Mouse (Mus musculus) hindbrain, embryonic 15.5 days (tissue): Measurements from ENCODE around the gene Bola2. TPM values are rescaled to one million over a fixed set of nuclear protein-coding genes. Genes with fewer than 3 reads are reported as not detected.
A peak's percentile ranks its signal among the peaks of the same experiment; 100 is the strongest.

Experiments used
- ATAC-seq: fragments of 200-750 bp; cut with Nextera tagmentation; 2 replicates; pipeline ENCODE4 v1.8.0; 2017; ENCODE audit warnings: low read depth, moderate number of reproducible peaks, moderate TSS enrichment; ENCODE audit not compliant: low FRiP score
- H3K27ac ChIP-seq: fragments of 300-500 bp; sonication (generic); replicated peaks from 2 replicates; pipeline ENCODE4 v1.5.1; 2015; ENCODE audit warnings: mild to moderate bottlenecking, inconsistent platforms
- H3K27me3 ChIP-seq: fragments of 300-500 bp; sonication (generic); 2 replicates; pipeline ENCODE4 v1.6.1; 2015; ENCODE audit warnings: control low read depth, inconsistent platforms
- H3K36me3 ChIP-seq: fragments of 300-500 bp; sonication (generic); 2 replicates; pipeline ENCODE4 v1.6.1; 2015; ENCODE audit warnings: control low read depth, inconsistent platforms
- H3K4me1 ChIP-seq: fragments of 300-500 bp; sonication (generic); replicated peaks from 2 replicates; pipeline ENCODE4 v1.6.1; 2015; ENCODE audit warnings: control low read depth, inconsistent platforms
- H3K4me2 ChIP-seq: fragments of 300-500 bp; sonication (generic); 2 replicates; pipeline ENCODE4 v1.6.1; 2015; ENCODE audit warnings: moderate library complexity, mild to moderate bottlenecking, inconsistent platforms
- H3K4me3 ChIP-seq: fragments of 300-500 bp; sonication (generic); 2 replicates; pipeline ENCODE4 v1.5.1; 2015; ENCODE audit warnings: mild to moderate bottlenecking, inconsistent platforms
- H3K9ac ChIP-seq: fragments of 300-500 bp; sonication (generic); 2 replicates; pipeline ENCODE4 v1.6.1; 2015; ENCODE audit warnings: inconsistent platforms
- H3K9me3 ChIP-seq: fragments of 300-500 bp; sonication (generic); 2 replicates; pipeline ENCODE4 v1.6.1; 2016; ENCODE audit warnings: control low read depth, inconsistent platforms
- WGBS: fragments of 180-500 bp; shearing (Covaris S2); methylation state at CpG from one replicate; pipeline ENCODE4 v1.1.7; 2015; 5-methylcytosine and 5-hydroxymethylcytosine counted together
- polyA plus RNA-seq: library from polyadenylated mRNA; unstranded; fragments of >200 nt; fragmentation: Nextera tagmentation; extraction: Ambion mirVana; gene quantifications from 2 replicates; pipeline ENCODE4 v1.2.1, GENCODE M21; 2015

Bola2 gene
- polyA plus RNA-seq: 139 and 143 TPM in 2 replicates

DNA sequence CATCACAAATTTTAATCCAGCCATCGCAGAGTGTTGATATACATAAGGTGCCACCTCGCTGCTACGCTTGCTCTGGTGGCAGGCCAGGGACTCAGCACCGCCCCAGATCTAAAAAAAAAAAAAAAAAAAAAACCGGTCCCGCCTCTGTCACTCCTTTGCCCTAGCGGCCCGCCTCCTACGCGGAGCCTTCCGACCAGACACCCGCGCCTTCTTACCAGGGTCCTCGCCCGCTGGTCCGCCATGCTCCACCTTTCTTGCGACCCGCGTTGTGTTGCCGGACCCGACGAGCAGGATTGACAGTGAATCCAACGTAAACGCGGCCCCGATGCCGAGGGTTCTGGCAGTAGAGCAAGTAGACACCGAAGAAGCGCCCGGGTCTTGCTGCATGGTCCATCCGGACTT lies at the start of gene Bola2:
Gene Bola2 (plus strand): TSS at position 192 of the 402 bp plus-strand sequence.
- Histone ChIP-seq H3K27ac (peak within 1 kb of the TSS; percentile 93), H3K36me3 (peaks cover 20% of the 10 kb centered on the region), H3K9me3 (no peaks in the 10 kb centered on the region), H3K4me3 (peak within 1 kb of the TSS; percentile 78), H3K27me3 (no peaks in the 10 kb centered on the region), H3K9ac (peak within 1 kb of the TSS; percentile 85), H3K4me1 (peaks cover 37% of the 10 kb centered on the region), H3K4me2 (peak within 1 kb of the TSS; percentile 90)
- WGBS: under 1% methylated on average over 31 of the region's 31 CpGs
- ATAC-seq: peak; percentile 42

- Histone ChIP-seq H3K4me3 (no peak overlapping the region), H3K27ac (no peak overlapping the region), H3K27me3 (no peaks in the 10 kb centered on the region), H3K4me1 (peaks cover 13% of the 10 kb centered on the region), H3K4me2 (no peak overlapping the region), H3K9ac (no peak overlapping the region), H3K9me3 (no peaks in the 10 kb centered on the region), H3K36me3 (no peaks in the 10 kb centered on the region)
- no peak for ATAC-seq
- WGBS: 70% methylated on average over 5 of the region's 5 CpGs
Observed at GRCm38 (mm10) chr7:126645708-126646107, 49.5 kb upstream of the Bola2 start.

GRCm38 (mm10) chr7:126648486-126648885 lies 46.7 kb upstream of the Bola2 start:
- ATAC-seq: no peak
- peak overlapping the region; percentile 59; the same call in 1 of the 2 replicates for H3K9ac ChIP-seq
- WGBS: 79% methylated on average over 4 of the region's 4 CpGs
- no peaks in the 10 kb centered on the region for H3K27me3 ChIP-seq
- no peaks in the 10 kb centered on the region for H3K36me3 ChIP-seq
- H3K27ac ChIP-seq: peak overlapping the region; percentile 93
- H3K4me3 ChIP-seq: peak overlapping the region; percentile 56
- H3K9me3 ChIP-seq: no peaks in the 10 kb centered on the region
- peak overlapping the region; percentile 67 for H3K4me2 ChIP-seq
- peaks cover 13% of the 10 kb centered on the region for H3K4me1 ChIP-seq

DNA sequence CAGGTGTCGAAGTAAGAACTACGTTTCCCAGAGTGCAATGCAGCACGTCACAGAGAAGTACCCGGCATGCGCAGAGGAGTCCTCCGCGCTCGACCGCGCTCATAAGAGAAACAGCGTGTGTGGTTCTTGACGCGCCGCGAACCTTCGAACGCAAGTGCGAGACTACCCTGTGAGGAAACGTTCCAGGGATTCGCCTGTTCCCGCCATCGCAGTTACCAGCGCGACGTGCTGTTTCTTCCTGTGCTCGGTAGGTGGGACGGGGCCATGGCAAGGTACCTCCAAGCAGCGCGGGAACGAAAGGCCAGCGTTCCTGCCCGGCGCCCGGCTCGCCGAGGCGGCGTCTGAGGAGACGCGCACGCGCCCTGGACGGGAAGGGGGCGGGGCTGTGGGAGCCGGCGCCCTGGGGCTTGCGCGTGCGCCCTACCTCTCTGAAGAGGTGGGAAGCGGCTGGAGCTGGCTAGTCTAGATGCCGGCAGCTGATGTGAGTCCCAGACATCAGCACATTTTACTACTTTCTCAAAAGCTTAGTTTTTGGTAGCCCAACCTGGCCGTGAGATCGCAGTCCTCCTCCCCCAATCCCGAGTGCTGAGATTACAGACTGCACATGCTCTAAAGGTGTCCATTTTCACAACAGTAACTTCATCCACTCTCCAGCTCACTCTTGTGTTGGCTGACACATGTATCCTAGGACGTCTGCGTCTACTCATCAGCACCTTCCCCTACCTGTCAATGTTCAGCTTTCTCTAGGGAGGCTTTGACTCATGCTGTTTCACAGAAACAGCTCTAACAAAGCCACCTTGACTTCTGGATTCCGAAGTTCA lies 45.8 kb upstream of the Bola2 start, which contains the start of gene Sgf29:
Gene Sgf29 (plus strand): TSS at position 79 of the 821 bp plus-strand sequence.
- Histone ChIP-seq H3K9ac (peak within 1 kb of the TSS; percentile 59), H3K4me1 (peaks cover 13% of the 10 kb centered on the region), H3K4me3 (peak within 1 kb of the TSS; percentile 56), H3K36me3 (no peaks in the 10 kb centered on the region), H3K9me3 (no peaks in the 10 kb centered on the region), H3K27ac (peak within 1 kb of the TSS; percentile 93), H3K27me3 (no peaks in the 10 kb centered on the region), H3K4me2 (peak within 1 kb of the TSS; percentile 67)
- 1% methylated on average over 57 of the region's 57 CpGs for WGBS
- ATAC-seq: peak; percentile 98

GRCm38 (mm10) chr7:126650852-126651251 lies 44.3 kb upstream of the Bola2 start:
- no peak for ATAC-seq
- 87% methylated on average over 2 of the region's 2 CpGs for WGBS

GRCm38 (mm10) chr7:126653991-126654390 lies 41.2 kb upstream of the Bola2 start:
- no peak overlapping the region for H3K9ac ChIP-seq
- 84% methylated on average over 2 of the region's 2 CpGs for whole genome bisulfite sequencing
- no peaks in the 10 kb centered on the region for H3K36me3 ChIP-seq
- no peaks in the 10 kb centered on the region for H3K9me3 ChIP-seq
- H3K4me1 ChIP-seq: peaks cover 7% of the 10 kb centered on the region
- ATAC-seq: no peak
- H3K27me3 ChIP-seq: no peaks in the 10 kb centered on the region
- no peak overlapping the region for H3K4me2 ChIP-seq
- H3K4me3 ChIP-seq: no peak overlapping the region
- H3K27ac ChIP-seq: no peak overlapping the region

More at GRCm38 (mm10) chr7:126650852-126651251, 44.3 kb upstream of the Bola2 start:
- H3K9me3 ChIP-seq: no peaks in the 10 kb centered on the region
- H3K4me1 ChIP-seq: peaks cover 13% of the 10 kb centered on the region
- H3K4me3 ChIP-seq: no peak overlapping the region
- H3K36me3 ChIP-seq: no peaks in the 10 kb centered on the region
- no peak overlapping the region for H3K4me2 ChIP-seq
- no peak overlapping the region for H3K27ac ChIP-seq
- no peak overlapping the region for H3K9ac ChIP-seq
- no peaks in the 10 kb centered on the region for H3K27me3 ChIP-seq

GRCm38 (mm10) chr7:126655695-126656094 lies 39.5 kb upstream of the Bola2 start:
- ATAC-seq: no peak
- H3K36me3 ChIP-seq: no peaks in the 10 kb centered on the region
- H3K4me1 ChIP-seq: no peaks in the 10 kb centered on the region; the same call in 1 of the 2 replicates
- WGBS: 97% methylated on average over 3 of the region's 3 CpGs
- H3K9ac ChIP-seq: no peak overlapping the region
- H3K4me2 ChIP-seq: no peak overlapping the region
- no peak overlapping the region for H3K4me3 ChIP-seq
- H3K9me3 ChIP-seq: no peaks in the 10 kb centered on the region
- H3K27me3 ChIP-seq: no peaks in the 10 kb centered on the region
- H3K27ac ChIP-seq: no peak overlapping the region

GRCm38 (mm10) chr7:126657522-126657921 lies 37.7 kb upstream of the Bola2 start:
- Histone ChIP-seq H3K36me3 (peaks cover 2% of the 10 kb centered on the region), H3K27ac (no peak overlapping the region), H3K4me1 (no peaks in the 10 kb centered on the region), H3K9me3 (no peaks in the 10 kb centered on the region), H3K4me3 (no peak overlapping the region), H3K9ac (no peak overlapping the region), H3K27me3 (no peaks in the 10 kb centered on the region), H3K4me2 (no peak overlapping the region)
- 86% methylated on average over 1 of the region's 1 CpGs for WGBS
- no peak; the same call in 1 of the 2 replicates for ATAC-seq

GRCm38 (mm10) chr7:126659771-126660170 lies 35.4 kb upstream of the Bola2 start:
- ATAC-seq: no peak
- H3K4me3 ChIP-seq: no peak overlapping the region
- no peak overlapping the region for H3K27ac ChIP-seq
- peaks cover 17% of the 10 kb centered on the region for H3K36me3 ChIP-seq
- 90% methylated on average over 3 of the region's 3 CpGs for WGBS
- H3K9me3 ChIP-seq: no peaks in the 10 kb centered on the region
- no peak overlapping the region for H3K4me2 ChIP-seq
- no peak overlapping the region for H3K9ac ChIP-seq
- no peaks in the 10 kb centered on the region for H3K4me1 ChIP-seq
- H3K27me3 ChIP-seq: no peaks in the 10 kb centered on the region

DNA sequence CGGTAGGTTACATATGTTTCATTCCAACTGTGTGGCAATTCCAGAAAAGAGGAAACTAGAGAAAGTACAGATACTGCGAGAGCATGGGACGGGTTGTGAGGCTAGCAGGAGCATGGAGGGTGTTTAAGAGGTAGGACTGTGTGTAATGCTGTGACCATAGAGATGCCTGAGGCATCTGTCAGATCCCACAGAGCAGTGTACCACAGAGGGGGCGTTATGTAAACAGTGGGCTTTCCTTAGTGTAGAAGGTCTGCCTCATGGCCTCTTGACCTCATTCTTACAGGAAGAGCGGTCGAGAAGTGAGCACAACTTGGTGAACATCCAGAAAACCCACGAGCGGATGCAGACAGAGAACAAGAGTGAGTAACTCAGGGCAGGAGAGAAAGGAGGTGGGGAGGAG lies 31.6 kb upstream of the Bola2 start:
- Histone ChIP-seq H3K36me3 (peaks cover 30% of the 10 kb centered on the region), H3K9ac (no peak overlapping the region), H3K4me3 (no peak overlapping the region), H3K4me2 (no peak overlapping the region), H3K27ac (no peak overlapping the region), H3K9me3 (no peaks in the 10 kb centered on the region), H3K27me3 (no peaks in the 10 kb centered on the region), H3K4me1 (no peaks in the 10 kb centered on the region)
- ATAC-seq: no peak
- 75% methylated on average over 8 of the region's 8 CpGs for WGBS

- no peaks in the 10 kb centered on the region for H3K27me3 ChIP-seq
- 96% methylated on average over 3 of the region's 3 CpGs for WGBS
- no peaks in the 10 kb centered on the region for H3K4me1 ChIP-seq
- no peak overlapping the region for H3K27ac ChIP-seq
- no peaks in the 10 kb centered on the region for H3K9me3 ChIP-seq
- no peak overlapping the region for H3K4me2 ChIP-seq
- H3K4me3 ChIP-seq: no peak overlapping the region
- H3K36me3 ChIP-seq: peaks cover 30% of the 10 kb centered on the region
- no peak overlapping the region for H3K9ac ChIP-seq
- ATAC-seq: no peak
Observed at GRCm38 (mm10) chr7:126665269-126665668, 29.9 kb upstream of the Bola2 start.

DNA sequence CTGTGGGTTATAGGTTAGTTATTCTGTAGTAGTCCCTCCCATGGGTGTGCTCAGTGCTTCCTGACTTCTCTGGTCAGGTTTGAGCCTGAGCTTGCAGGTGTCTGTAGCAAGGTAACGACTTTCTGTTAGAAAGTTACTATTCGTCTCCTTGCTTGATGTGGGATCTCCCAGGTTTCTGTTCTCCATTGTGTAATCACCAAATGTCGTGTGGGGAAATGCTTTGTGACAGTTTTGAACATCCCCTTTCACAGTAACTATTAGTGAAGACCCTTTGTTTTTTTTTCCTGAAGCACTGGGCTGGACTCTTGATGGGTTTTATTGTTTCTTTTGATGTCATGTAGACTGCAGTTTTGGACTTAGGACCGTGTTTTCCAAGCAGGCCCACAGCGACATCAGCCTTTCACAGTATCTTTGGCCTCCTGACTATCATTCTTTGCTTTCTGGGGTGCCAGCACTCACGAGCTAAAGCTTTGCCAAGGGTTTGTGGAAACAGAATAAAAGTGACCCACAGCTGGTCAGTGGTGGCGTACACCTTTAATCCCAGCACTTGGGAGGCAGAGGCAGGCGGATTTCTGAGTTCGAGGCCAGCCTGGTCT lies 27.6 kb upstream of the Bola2 start:
- H3K36me3 ChIP-seq: peaks cover 34% of the 10 kb centered on the region
- H3K27me3 ChIP-seq: no peaks in the 10 kb centered on the region
- H3K4me1 ChIP-seq: no peaks in the 10 kb centered on the region
- WGBS: 88% methylated on average over 9 of the region's 9 CpGs
- no peak overlapping the region for H3K27ac ChIP-seq
- H3K4me2 ChIP-seq: no peak overlapping the region
- no peaks in the 10 kb centered on the region for H3K9me3 ChIP-seq
- H3K4me3 ChIP-seq: no peak overlapping the region
- ATAC-seq: no peak
- H3K9ac ChIP-seq: no peak overlapping the region
